Mouse (Mus musculus) heart, postnatal 0 days (tissue): ENCODE results near the gene Rala. TPM values are rescaled to one million over a fixed set of nuclear protein-coding genes. Genes with fewer than 3 reads are reported as not detected.

Source experiments
- ATAC-seq: fragments of 200-750 bp; cut with Nextera tagmentation; 2 replicates; pipeline ENCODE4 v1.8.0; 2017; ENCODE audit warnings: low read depth, moderate number of reproducible peaks, moderate library complexity; ENCODE audit not compliant: insufficient read depth
- DNase-seq: peaks from one replicate; pipeline ENCODE4 v3.0.0-alpha.2; 2016; ENCODE audit warnings: low spot score
- H3K27ac ChIP-seq: fragments of 300-500 bp; sonication (generic); 2 replicates; pipeline ENCODE4 v1.5.1; 2014; ENCODE audit warnings: low read depth, mild to moderate bottlenecking
- H3K27me3 ChIP-seq: fragments of 300-500 bp; sonication (generic); 2 replicates; pipeline ENCODE4 v1.6.1; 2014; ENCODE audit warnings: low read length, mixed read lengths; ENCODE audit not compliant: control insufficient read depth, insufficient read depth
- H3K36me3 ChIP-seq: fragments of 300-500 bp; sonication (generic); replicated peaks from 2 replicates; pipeline ENCODE4 v1.6.1; 2014; ENCODE audit warnings: low read length, mixed read lengths; ENCODE audit not compliant: control insufficient read depth, insufficient read depth
- H3K4me1 ChIP-seq: fragments of 300-500 bp; sonication (generic); 2 replicates; pipeline ENCODE4 v1.6.1; 2014; ENCODE audit warnings: antibody characterized with exemption; ENCODE audit not compliant: control insufficient read depth, insufficient read depth
- H3K4me2 ChIP-seq: fragments of 300-500 bp; sonication (generic); 2 replicates; pipeline ENCODE4 v1.6.1; 2014; ENCODE audit warnings: low read depth, mild to moderate bottlenecking, low read length, moderate library complexity
- H3K4me3 ChIP-seq: fragments of 300-500 bp; sonication (generic); 2 replicates; pipeline ENCODE4 v1.5.1; 2014; ENCODE audit warnings: low read depth, low read length
- H3K9ac ChIP-seq: fragments of 300-500 bp; sonication (generic); replicated peaks from 2 replicates; pipeline ENCODE4 v1.6.1; 2014; ENCODE audit warnings: low read depth, low read length, mixed read lengths
- H3K9me3 ChIP-seq: fragments of 300-500 bp; sonication (generic); replicated peaks from 2 replicates; pipeline ENCODE4 v1.6.1; 2016; ENCODE audit warnings: low read length; ENCODE audit not compliant: control insufficient read depth
- CTCF ChIP-seq: IDR thresholded peaks from 2 replicates; pipeline ENCODE4 v1.5.1; 2016; ENCODE audit warnings: antibody characterized with exemption, control low read depth, low read depth
- EP300 ChIP-seq: IDR thresholded peaks from 2 replicates; pipeline ENCODE4 v1.6.1; 2016; ENCODE audit warnings: antibody characterized with exemption, low read depth
- WGBS: fragments of 180-500 bp; shearing (Covaris S2); extraction: QIAGEN DNeasy Blood & Tissue Kit; methylation state at CpG from one replicate; pipeline ENCODE4 v1.1.7; 2014; 5-methylcytosine and 5-hydroxymethylcytosine counted together
- polyA plus RNA-seq: library from polyadenylated mRNA; unstranded; fragments of >200 nt; fragmentation: Nextera tagmentation; extraction: Ambion mirVana; gene quantifications from 2 replicates; pipeline ENCODE4 v1.2.1, GENCODE M21; 2015
- total RNA-seq: library from RNA; depleted of rRNA; stranded (reverse); fragments of >200 nt; gene quantifications from 2 replicates; pipeline ENCODE4 v1.2.3, GENCODE M21; 2014; ENCODE audit warnings: low replicate concordance; rRNA removed

The Rala gene
- total and polyA plus RNA-seq, 2 experiments from 2014 or later, result 19.0 to 77.1 TPM

DNA sequence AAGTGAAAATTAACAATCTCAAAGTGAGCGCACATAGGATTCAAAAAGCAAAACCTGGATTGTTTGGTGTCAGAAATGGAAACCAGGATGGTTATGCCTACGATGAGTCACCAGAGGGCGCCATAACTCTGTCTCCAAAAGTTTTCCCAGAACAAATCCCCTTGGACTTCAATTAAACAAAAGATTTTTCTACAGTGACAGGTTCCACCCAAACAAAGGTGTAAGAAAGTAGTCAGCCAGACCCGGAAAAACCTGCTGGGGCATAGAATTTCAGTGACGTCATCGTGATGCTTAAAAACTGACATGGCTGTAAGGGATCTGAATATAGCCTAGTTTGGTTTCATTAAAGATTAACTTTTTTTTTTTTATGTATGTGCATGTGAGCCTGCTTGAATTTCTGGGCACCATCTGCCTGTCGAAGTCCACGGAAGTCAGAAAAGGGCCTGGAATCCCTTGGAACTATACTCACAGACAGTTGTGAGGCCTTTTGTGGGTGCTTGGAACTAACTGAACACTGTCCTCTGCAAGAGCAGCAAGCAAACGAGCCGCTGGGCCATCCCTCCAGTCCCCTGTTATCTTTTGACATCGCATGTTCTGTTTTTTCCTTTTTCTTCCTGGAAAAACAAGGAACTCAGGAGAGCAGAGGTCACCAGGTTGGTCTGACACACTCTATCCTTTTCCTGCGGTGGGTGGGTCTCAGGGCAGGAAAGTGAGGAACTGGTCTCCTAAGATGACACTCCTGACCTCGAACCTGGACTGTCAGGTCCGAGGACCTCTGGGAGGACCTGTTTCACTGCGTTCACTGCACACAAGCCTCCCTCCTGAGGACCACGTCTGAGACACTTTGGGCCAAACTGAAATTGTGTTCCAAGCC lies 106.2 kb downstream of the Rala start:
- Histone ChIP-seq H3K4me1 (no peaks in the 10 kb centered on the region), H3K9ac (no peak overlapping the region), H3K27me3 (no peaks in the 10 kb centered on the region), H3K9me3 (no peaks in the 10 kb centered on the region), H3K4me3 (no peak overlapping the region), H3K36me3 (no peaks in the 10 kb centered on the region), H3K27ac (no peak overlapping the region), H3K4me2 (no peak overlapping the region)
- peak; percentile 57 for DNase-seq
- TF ChIP-seq EP300 (no peak), CTCF (peak; percentile 64)
- 37% methylated on average over 16 of the region's 16 CpGs for WGBS
- no peak for ATAC-seq

DNA sequence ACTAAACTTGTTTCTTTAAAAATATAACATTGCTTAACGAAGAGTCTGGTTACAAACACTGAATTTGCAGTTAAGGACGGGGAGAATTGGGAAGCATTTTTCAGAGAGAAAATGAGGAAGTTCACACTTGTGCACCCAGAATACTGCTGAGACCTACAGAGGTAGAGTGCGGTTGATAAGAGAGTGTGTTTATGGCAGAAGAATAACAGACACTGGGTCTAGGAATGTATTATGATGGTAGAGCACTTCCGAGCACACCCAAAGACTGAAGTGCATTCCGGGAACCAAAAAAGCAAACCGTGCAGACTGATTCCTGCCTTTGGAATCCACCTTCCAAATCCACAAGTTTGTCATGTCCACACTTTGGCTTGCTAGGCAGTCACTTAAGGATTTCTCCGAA lies 107.2 kb downstream of the Rala start:
- TF ChIP-seq EP300 (no peak), CTCF (no peak)
- H3K9ac ChIP-seq, result no peak overlapping the region
- 67% methylated on average over 7 of the region's 7 CpGs for WGBS
- H3K4me3 ChIP-seq, result no peak overlapping the region
- no peaks in the 10 kb centered on the region for H3K36me3 ChIP-seq
- no peaks in the 10 kb centered on the region for H3K4me1 ChIP-seq
- ATAC-seq (no peak), DNase-seq (no peak)
- no peaks in the 10 kb centered on the region for H3K27me3 ChIP-seq
- no peak overlapping the region for H3K4me2 ChIP-seq
- H3K27ac ChIP-seq, result no peak overlapping the region
- H3K9me3 ChIP-seq, result no peaks in the 10 kb centered on the region

DNA sequence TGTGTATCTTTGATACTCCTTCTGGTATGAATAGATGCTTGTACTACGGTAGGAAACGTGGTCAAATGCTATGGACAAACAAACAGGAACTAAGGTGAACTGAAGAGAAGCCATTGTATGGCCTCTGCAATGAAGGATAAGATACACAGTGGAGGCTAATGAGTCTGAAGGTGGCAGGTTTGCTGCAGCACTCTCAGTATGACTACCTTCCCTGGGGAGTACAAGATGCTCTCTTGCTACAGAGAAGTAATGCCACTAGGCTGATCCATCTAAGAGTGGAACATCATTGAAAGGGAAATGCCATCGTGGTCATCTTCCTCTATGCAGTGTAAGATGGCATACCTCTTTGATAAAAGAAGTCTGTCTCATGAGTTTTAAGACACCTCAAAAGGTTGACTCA lies 111.1 kb downstream of the Rala start:
- Histone ChIP-seq H3K36me3 (no peaks in the 10 kb centered on the region), H3K9me3 (no peaks in the 10 kb centered on the region), H3K9ac (no peak overlapping the region), H3K4me1 (no peaks in the 10 kb centered on the region), H3K27ac (no peak overlapping the region), H3K4me2 (no peak overlapping the region), H3K27me3 (no peaks in the 10 kb centered on the region), H3K4me3 (no peak overlapping the region)
- 69% methylated on average over 3 of the region's 3 CpGs for WGBS
- no peak for TF ChIP-seq EP300
- ATAC-seq, result no peak
- DNase-seq, result no peak

Other genes with a start within 250 kb of the Rala start
- 6.0 and 7.0 TPM in 2 replicates for gene Mplkip, start 249.0 kb downstream of the Rala start, total RNA-seq
- 20.1 and 20.8 TPM in 2 replicates for gene Mplkip, start 249.0 kb downstream of the Rala start, polyA plus RNA-seq
- 1.3 and 1.7 TPM in 2 replicates for gene Sugct, start 248.7 kb downstream of the Rala start, total RNA-seq
- 3.9 and 4.4 TPM in 2 replicates for gene Sugct, start 248.7 kb downstream of the Rala start, polyA plus RNA-seq
- 55.0 and 74.7 TPM in 2 replicates for gene Cdk13, start 139.1 kb downstream of the Rala start, total RNA-seq
- gene Cdk13, start 139.1 kb downstream of the Rala start, polyA plus RNA-seq, result 7.8 and 7.9 TPM in 2 replicates
- gene Yae1d1, start 49.1 kb upstream of the Rala start, total RNA-seq, result 21.3 and 45.1 TPM in 2 replicates
- gene Yae1d1, start 49.1 kb upstream of the Rala start, polyA plus RNA-seq, result 78.0 and 86.7 TPM in 2 replicates